Mouse (Mus musculus) small intestine, adult 2 months (tissue): Measurements from ENCODE around the gene Tuft1. TPM values are rescaled to one million over a fixed set of nuclear protein-coding genes. Genes with fewer than 3 reads are reported as not detected.
"Not testable (repeated sequence)": the region's sequence is repeated elsewhere in the genome, so short reads cannot be mapped to it uniquely, and the experiment has no call there.

Source experiments
- H3K27ac ChIP-seq: fragments of 200-500 bp; 2 replicates; pipeline ENCODE4 v1.5.1; 2012; ENCODE audit warnings: low read depth, low read length, control low read depth, inconsistent platforms; ENCODE audit not compliant: insufficient read depth
- H3K27me3 ChIP-seq: fragments of 200-500 bp; 2 replicates; pipeline ENCODE4 v1.6.1; 2012; ENCODE audit warnings: mild to moderate bottlenecking, moderate library complexity, low read length, inconsistent platforms; ENCODE audit not compliant: control insufficient read depth, insufficient read depth
- H3K36me3 ChIP-seq: fragments of 200-500 bp; 2 replicates; pipeline ENCODE4 v1.6.1; 2012; ENCODE audit warnings: mild to moderate bottlenecking, low read length, control low read depth, inconsistent platforms; ENCODE audit not compliant: control insufficient read depth, insufficient read depth
- H3K4me1 ChIP-seq: fragments of 200-500 bp; 2 replicates; pipeline ENCODE4 v1.6.1; 2012; ENCODE audit warnings: low read length, inconsistent platforms, mixed read lengths; ENCODE audit not compliant: control insufficient read depth, insufficient read depth, insufficient read length
- H3K4me3 ChIP-seq: fragments of 200-500 bp; 2 replicates; pipeline ENCODE4 v1.5.1; 2012; ENCODE audit warnings: low read depth, mild to moderate bottlenecking, control low read depth, inconsistent platforms, low read length, moderate library complexity
- CTCF ChIP-seq: fragments of 200-500 bp; IDR thresholded peaks from 2 replicates; pipeline ENCODE4 v1.5.1; 2012; ENCODE audit warnings: low read depth, mild to moderate bottlenecking, control low read depth, inconsistent platforms, low read length, moderate library complexity, mixed read lengths; ENCODE audit not compliant: insufficient replicate concordance, insufficient read length; ENCODE audit errors: extremely low read depth
- POLR2A ChIP-seq: fragments of 200-500 bp; IDR thresholded peaks from 2 replicates; pipeline ENCODE4 v1.6.1; 2012; ENCODE audit warnings: low read depth, mild to moderate bottlenecking, control low read depth, inconsistent platforms, low read length, moderate library complexity
- WGBS: fragments of 180-500 bp; shearing (Covaris S2); methylation state at CpG from one replicate; pipeline ENCODE4 v1.1.7; 2018; 5-methylcytosine and 5-hydroxymethylcytosine counted together
- polyA plus RNA-seq: library from polyadenylated mRNA; depleted of rRNA; stranded (reverse); fragments of >200 nt; gene quantifications from 2 replicates; pipeline ENCODE4 v1.2.3, GENCODE M21; 2012

Tuft1 gene
- polyA plus RNA-seq, 1 experiment = 47.4 TPM

- no peaks in the 10 kb centered on the region for H3K27me3 ChIP-seq
- TF ChIP-seq CTCF = no peak
- no peak for TF ChIP-seq POLR2A
- H3K4me1 ChIP-seq = peaks cover 16% of the 10 kb centered on the region; the same call in 1 of the 2 replicates
- H3K4me3 ChIP-seq = no peak overlapping the region
- no peaks in the 10 kb centered on the region for H3K36me3 ChIP-seq
- no peak overlapping the region; the same call in 1 of the 2 replicates for H3K27ac ChIP-seq
- 24% methylated on average over 7 of the region's 7 CpGs for WGBS
Observed at GRCm38 (mm10) chr3:94650409-94650808, 8.3 kb downstream of the Tuft1 start.

GRCm38 (mm10) chr3:94648755-94649590, 9.7 kb downstream of the Tuft1 start:
- 13% methylated on average over 6 of the region's 6 CpGs for WGBS
- H3K36me3 ChIP-seq = no peaks in the 10 kb centered on the region
- H3K27ac ChIP-seq = peak overlapping the region; percentile 47

DNA sequence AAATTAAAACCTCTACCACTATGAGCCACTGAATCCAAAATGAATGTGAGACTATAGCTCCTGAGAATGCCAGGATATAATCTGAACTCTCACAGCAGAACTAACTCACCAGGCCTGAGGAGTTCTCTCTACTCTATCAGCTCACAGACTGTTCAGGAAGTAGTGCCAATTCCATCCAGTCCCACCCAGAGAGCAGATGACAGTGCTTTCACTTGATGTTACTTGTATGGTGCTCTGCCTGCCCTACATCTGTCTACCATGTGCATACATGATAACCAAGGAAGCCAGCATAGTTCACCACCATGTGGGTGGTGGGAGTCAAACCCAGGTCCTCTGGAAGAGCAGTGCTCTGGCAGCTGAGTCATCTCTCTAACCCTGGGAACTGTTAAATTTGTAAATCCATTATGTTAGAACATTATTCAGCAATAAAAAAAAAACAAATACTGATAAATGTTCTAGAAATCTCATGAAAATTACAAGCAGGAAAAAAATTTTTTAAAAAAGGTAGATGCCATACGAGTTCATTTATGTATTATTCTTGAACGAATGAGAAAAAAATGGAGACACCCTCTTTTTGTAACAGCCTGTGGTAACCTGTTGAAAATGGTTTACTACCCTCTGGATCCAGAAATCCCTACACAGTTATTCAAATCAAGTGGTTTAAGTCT, 16.0 kb downstream of the Tuft1 start, which contains the start of gene Gm10972:
Gm10972 (plus strand) TSS at position 618 of the 668 bp plus-strand sequence.
- 81% methylated on average over 2 of the region's 2 CpGs for WGBS
- not testable (repeated sequence) for H3K4me1 ChIP-seq, H3K36me3 ChIP-seq, H3K27me3 ChIP-seq, H3K4me3 ChIP-seq, H3K27ac ChIP-seq

More at GRCm38 (mm10) chr3:94648755-94649590, 9.7 kb downstream of the Tuft1 start:
- TF ChIP-seq CTCF (no peak), POLR2A (no peak)
- Histone ChIP-seq H3K4me1 (peaks cover 16% of the 10 kb centered on the region; the same call in 1 of the 2 replicates), H3K27me3 (no peaks in the 10 kb centered on the region), H3K4me3 (no peak overlapping the region)

- Histone ChIP-seq H3K27me3 (no peaks in the 10 kb centered on the region), H3K36me3 (peaks cover 23% of the 10 kb centered on the region), H3K4me3 (no peak overlapping the region), H3K27ac (no peak overlapping the region), H3K4me1 (no peaks in the 10 kb centered on the region)
- TF ChIP-seq CTCF (no peak), POLR2A (no peak)
- WGBS = 80% methylated on average over 3 of the region's 3 CpGs
Observed at GRCm38 (mm10) chr3:94629876-94630275, 28.8 kb downstream of the Tuft1 start.

- Histone ChIP-seq H3K27me3 (no peaks in the 10 kb centered on the region), H3K27ac (no peak overlapping the region), H3K36me3 (peaks cover 25% of the 10 kb centered on the region), H3K4me1 (no peaks in the 10 kb centered on the region), H3K4me3 (no peak overlapping the region)
- 91% methylated on average over 5 of the region's 5 CpGs for WGBS
- TF ChIP-seq POLR2A = no peak
- no peak for TF ChIP-seq CTCF
Observed at GRCm38 (mm10) chr3:94628712-94629111, 30.0 kb downstream of the Tuft1 start.

DNA sequence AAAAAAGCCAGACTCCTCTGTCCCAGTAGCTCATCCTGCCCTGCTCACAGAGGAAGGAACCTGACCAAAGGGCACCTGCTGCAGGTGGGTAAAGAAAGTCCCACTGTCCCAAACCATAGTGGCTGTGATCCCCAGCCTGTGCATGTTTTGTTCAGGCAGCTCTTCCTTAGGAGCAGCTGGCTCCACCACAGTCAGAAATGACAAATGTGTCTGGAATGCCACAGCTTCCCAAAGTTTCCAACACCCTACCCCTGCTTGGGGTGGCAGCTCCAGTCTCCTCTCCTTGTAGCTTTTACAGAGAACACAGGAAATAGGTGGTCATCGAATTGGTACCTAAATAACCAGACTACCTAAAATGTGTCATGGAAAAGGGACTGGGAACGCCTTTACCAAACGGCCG, 34.4 kb downstream of the Tuft1 start:
- Histone ChIP-seq H3K27me3 (no peaks in the 10 kb centered on the region), H3K27ac (no peak overlapping the region), H3K36me3 (peaks cover 39% of the 10 kb centered on the region), H3K4me3 (no peak overlapping the region), H3K4me1 (no peaks in the 10 kb centered on the region)
- TF ChIP-seq POLR2A (no peak), CTCF (no peak)
- WGBS = 93% methylated on average over 4 of the region's 4 CpGs

GRCm38 (mm10) chr3:94622550-94622949, 36.1 kb downstream of the Tuft1 start:
- TF ChIP-seq CTCF (no peak), POLR2A (no peak)
- H3K36me3 ChIP-seq = peaks cover 27% of the 10 kb centered on the region
- no peaks in the 10 kb centered on the region for H3K4me1 ChIP-seq
- no peaks in the 10 kb centered on the region for H3K27me3 ChIP-seq
- WGBS = 87% methylated on average over 10 of the region's 10 CpGs
- H3K27ac ChIP-seq = no peak overlapping the region
- H3K4me3 ChIP-seq = no peak overlapping the region
